Mouse (Mus musculus) cortical plate, adult 2 months (tissue): Measurements from ENCODE around the gene Sbk1.

Source experiments
- CTCF ChIP-seq: fragments of 200-500 bp; IDR thresholded peaks from 2 replicates; pipeline ENCODE4 v1.5.1; 2011; ENCODE audit warnings: mild to moderate bottlenecking, control low read depth, low read length; ENCODE audit not compliant: insufficient read depth; ENCODE audit errors: extremely low read depth
- POLR2A ChIP-seq: fragments of 200-500 bp; IDR thresholded peaks from 2 replicates; pipeline ENCODE4 v1.6.1; 2011; ENCODE audit warnings: mild to moderate bottlenecking, low read length, control low read depth; ENCODE audit not compliant: insufficient read depth; ENCODE audit errors: extremely low read depth

- TF ChIP-seq POLR2A (no peak), CTCF (no peak)
Measured at GRCm38 (mm10) chr7:126281876-126282682, 9.7 kb downstream of the Sbk1 start.
